Mouse (Mus musculus): ENCODE measurements around the gene Slc25a51. TPM values are rescaled to one million over a fixed set of nuclear protein-coding genes. Genes with fewer than 3 reads are reported as not detected.

Gene Slc25a51
- polyA plus RNA-seq, 1 experiment = 88.7 TPM

GRCm38 (mm10) chr4:45448481-45448880, 39.9 kb upstream of the Slc25a51 start:
- 0 out of 2 replicates have a peak, but pooled peaks cover 5% of the 10 kb centered on the region for H3K4me1 ChIP-seq (replicated peaks; ENCODE audit: control insufficient read depth, insufficient read depth, low read length)

DNA sequence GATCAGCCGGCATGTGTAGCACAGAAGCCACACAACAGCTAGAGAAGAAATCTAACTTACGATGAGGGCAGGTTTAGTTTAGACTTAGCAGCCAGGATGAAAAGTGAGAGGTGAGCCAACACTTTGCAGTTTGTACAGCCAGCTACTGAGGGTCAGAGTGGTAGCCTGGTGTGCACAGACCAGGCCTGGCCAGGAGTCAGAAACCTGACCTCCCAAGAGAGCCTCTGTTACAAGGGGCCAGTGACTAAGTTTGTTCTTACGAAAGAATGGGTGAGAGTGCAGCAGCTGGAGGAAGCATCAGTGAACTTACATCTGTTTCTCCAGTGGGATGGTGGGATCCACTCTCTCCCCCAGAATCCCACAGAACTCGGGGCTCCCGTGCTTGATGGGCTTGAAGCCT, 38.6 kb upstream of the Slc25a51 start:
- Histone ChIP-seq H3K4me1 (replicated peaks; ENCODE audit: control insufficient read depth, insufficient read depth, low read length) (no peaks in the 10 kb centered on the region), H3K27me3 (ENCODE audit: control insufficient read depth, insufficient read depth, low read length) (no peaks in the 10 kb centered on the region), H3K27ac (ENCODE audit: control insufficient read depth, insufficient read depth, low read length) (no peak overlapping the region), H3K4me3 (ENCODE audit: control insufficient read depth, insufficient read depth, low read length) (no peak overlapping the region), H3K36me3 (ENCODE audit: control insufficient read depth, insufficient read depth, low read length) (no peaks in the 10 kb centered on the region)
- TF ChIP-seq POLR2A (IDR thresholded peaks at IDR 0.05; ENCODE audit: control insufficient read depth, extremely low read depth, insufficient read depth, low read length, poor library complexity) (no peak), CTCF (IDR thresholded peaks at IDR 0.05; ENCODE audit: borderline replicate concordance, control insufficient read depth, extremely low read depth, insufficient read depth, low read length, poor library complexity) (no peak)
- WGBS = 95% methylated on average over 5 of the region's 5 CpGs
- no peak for DNase-seq

More at GRCm38 (mm10) chr4:45448481-45448880, 39.9 kb upstream of the Slc25a51 start:
- Histone ChIP-seq H3K27me3 (ENCODE audit: control insufficient read depth, insufficient read depth, low read length) (no peaks in the 10 kb centered on the region), H3K27ac (ENCODE audit: control insufficient read depth, insufficient read depth, low read length) (no peak overlapping the region), H3K4me3 (ENCODE audit: control insufficient read depth, insufficient read depth, low read length) (no peak overlapping the region), H3K36me3 (ENCODE audit: control insufficient read depth, insufficient read depth, low read length) (no peaks in the 10 kb centered on the region)
- DNase-seq = no peak
- TF ChIP-seq POLR2A (IDR thresholded peaks at IDR 0.05; ENCODE audit: control insufficient read depth, extremely low read depth, insufficient read depth, low read length, poor library complexity) (no peak), CTCF (IDR thresholded peaks at IDR 0.05; ENCODE audit: borderline replicate concordance, control insufficient read depth, extremely low read depth, insufficient read depth, low read length, poor library complexity) (no peak)
- WGBS = 67% methylated on average over 7 of the region's 7 CpGs

DNA sequence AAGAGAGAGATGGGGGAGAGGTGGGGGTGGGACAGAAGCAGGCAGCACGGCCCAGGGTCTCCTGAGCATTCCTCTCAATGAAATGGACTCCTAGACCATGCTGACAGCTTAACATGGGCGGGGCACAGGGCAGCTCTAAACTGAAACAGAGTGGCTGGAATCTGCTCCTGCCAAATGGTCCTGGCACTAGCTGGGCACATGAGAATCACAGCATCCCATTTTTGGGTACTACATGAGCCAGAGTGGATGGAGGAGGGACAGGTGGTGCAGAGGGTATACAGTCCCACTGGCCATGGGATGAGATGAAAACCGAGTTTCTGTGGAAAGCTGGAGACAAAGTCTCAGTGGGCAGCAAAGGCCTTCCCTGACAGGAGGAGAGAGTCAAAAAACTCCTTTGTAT, 36.7 kb upstream of the Slc25a51 start:
- H3K27me3 ChIP-seq (ENCODE audit: control insufficient read depth, insufficient read depth, low read length) = no peaks in the 10 kb centered on the region
- H3K27ac ChIP-seq (ENCODE audit: control insufficient read depth, insufficient read depth, low read length) = no peak overlapping the region
- no peak for TF ChIP-seq POLR2A (IDR thresholded peaks at IDR 0.05; ENCODE audit: control insufficient read depth, extremely low read depth, insufficient read depth, low read length, poor library complexity)
- no peak for TF ChIP-seq CTCF (IDR thresholded peaks at IDR 0.05; ENCODE audit: borderline replicate concordance, control insufficient read depth, extremely low read depth, insufficient read depth, low read length, poor library complexity)
- H3K4me1 ChIP-seq (replicated peaks; ENCODE audit: control insufficient read depth, insufficient read depth, low read length) = no peaks in the 10 kb centered on the region
- H3K4me3 ChIP-seq (ENCODE audit: control insufficient read depth, insufficient read depth, low read length) = no peak overlapping the region
- DNase-seq = no peak
- no peaks in the 10 kb centered on the region for H3K36me3 ChIP-seq (ENCODE audit: control insufficient read depth, insufficient read depth, low read length)
- WGBS = 84% methylated on average over 3 of the region's 3 CpGs

DNA sequence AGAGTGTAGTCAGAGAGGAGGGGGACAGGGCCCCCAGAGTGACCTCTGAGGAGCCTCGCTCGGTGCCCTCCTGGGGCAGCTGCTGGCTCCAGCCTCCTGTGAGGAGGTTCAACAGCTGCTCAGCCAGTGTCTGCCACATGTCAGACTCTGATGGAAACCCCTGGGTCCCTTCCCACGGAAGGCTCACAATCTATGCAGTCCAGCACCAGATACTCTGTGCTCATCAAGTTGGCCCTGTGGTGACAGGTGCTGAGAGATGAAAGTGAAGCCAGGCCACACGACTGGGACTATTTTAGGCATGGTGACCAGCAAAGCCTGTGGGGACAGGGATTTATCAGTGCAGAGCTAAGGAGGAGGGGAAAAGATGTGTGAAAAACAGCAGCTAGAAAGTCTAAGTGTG, 36.2 kb upstream of the Slc25a51 start:
- Histone ChIP-seq H3K4me3 (ENCODE audit: control insufficient read depth, insufficient read depth, low read length) (no peak overlapping the region), H3K27ac (ENCODE audit: control insufficient read depth, insufficient read depth, low read length) (no peak overlapping the region), H3K4me1 (replicated peaks; ENCODE audit: control insufficient read depth, insufficient read depth, low read length) (no peaks in the 10 kb centered on the region), H3K27me3 (ENCODE audit: control insufficient read depth, insufficient read depth, low read length) (no peaks in the 10 kb centered on the region), H3K36me3 (ENCODE audit: control insufficient read depth, insufficient read depth, low read length) (no peaks in the 10 kb centered on the region)
- no peak for DNase-seq
- TF ChIP-seq POLR2A (IDR thresholded peaks at IDR 0.05; ENCODE audit: control insufficient read depth, extremely low read depth, insufficient read depth, low read length, poor library complexity) (no peak), CTCF (IDR thresholded peaks at IDR 0.05; ENCODE audit: borderline replicate concordance, control insufficient read depth, extremely low read depth, insufficient read depth, low read length, poor library complexity) (no peak)
- 94% methylated on average over 4 of the region's 4 CpGs for WGBS

- Histone ChIP-seq H3K4me3 (ENCODE audit: control insufficient read depth, insufficient read depth, low read length) (no peak overlapping the region), H3K27ac (ENCODE audit: control insufficient read depth, insufficient read depth, low read length) (no peak overlapping the region), H3K4me1 (replicated peaks; ENCODE audit: control insufficient read depth, insufficient read depth, low read length) (no peaks in the 10 kb centered on the region), H3K36me3 (ENCODE audit: control insufficient read depth, insufficient read depth, low read length) (no peaks in the 10 kb centered on the region), H3K27me3 (ENCODE audit: control insufficient read depth, insufficient read depth, low read length) (no peaks in the 10 kb centered on the region)
- DNase-seq = no peak
- TF ChIP-seq POLR2A (IDR thresholded peaks at IDR 0.05; ENCODE audit: control insufficient read depth, extremely low read depth, insufficient read depth, low read length, poor library complexity) = no peak
- TF ChIP-seq CTCF (IDR thresholded peaks at IDR 0.05; ENCODE audit: borderline replicate concordance, control insufficient read depth, extremely low read depth, insufficient read depth, low read length, poor library complexity) = no peak
- WGBS = 93% methylated on average over 7 of the region's 7 CpGs
These were observed 35.1 kb upstream of the Slc25a51 start for GRCm38 (mm10) chr4:45443652-45444051.

DNA sequence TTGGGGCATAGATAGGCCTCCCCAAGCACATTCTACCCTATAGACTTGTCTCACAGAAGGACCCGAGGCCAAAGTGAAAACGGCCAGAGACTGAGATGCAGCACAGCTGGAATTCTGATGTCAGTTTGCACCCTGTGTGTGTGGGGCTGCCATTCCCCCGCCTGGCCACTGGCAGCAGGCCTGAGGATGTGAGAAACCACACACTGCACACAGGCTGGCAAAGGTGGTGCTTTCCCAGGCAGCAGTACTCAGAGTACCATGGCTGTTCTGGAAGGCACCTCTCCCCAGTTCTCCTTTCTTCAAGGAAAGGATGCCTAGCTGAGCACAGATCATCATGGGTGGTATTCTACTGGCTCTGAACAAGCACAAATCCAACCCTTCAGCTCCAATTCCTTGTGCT, 33.7 kb upstream of the Slc25a51 start:
- no peaks in the 10 kb centered on the region for H3K27me3 ChIP-seq (ENCODE audit: control insufficient read depth, insufficient read depth, low read length)
- no peak overlapping the region for H3K27ac ChIP-seq (ENCODE audit: control insufficient read depth, insufficient read depth, low read length)
- no peaks in the 10 kb centered on the region for H3K4me1 ChIP-seq (replicated peaks; ENCODE audit: control insufficient read depth, insufficient read depth, low read length)
- no peak for TF ChIP-seq POLR2A (IDR thresholded peaks at IDR 0.05; ENCODE audit: control insufficient read depth, extremely low read depth, insufficient read depth, low read length, poor library complexity)
- no peak for TF ChIP-seq CTCF (IDR thresholded peaks at IDR 0.05; ENCODE audit: borderline replicate concordance, control insufficient read depth, extremely low read depth, insufficient read depth, low read length, poor library complexity)
- no peak overlapping the region for H3K4me3 ChIP-seq (ENCODE audit: control insufficient read depth, insufficient read depth, low read length)
- DNase-seq = no peak
- H3K36me3 ChIP-seq (ENCODE audit: control insufficient read depth, insufficient read depth, low read length) = no peaks in the 10 kb centered on the region
- WGBS = 76% methylated on average over 3 of the region's 3 CpGs

- 86% methylated on average over 1 of the region's 1 CpGs for WGBS
- no peaks in the 10 kb centered on the region for H3K4me1 ChIP-seq (replicated peaks; ENCODE audit: control insufficient read depth, insufficient read depth, low read length)
- DNase-seq = no peak
- no peak overlapping the region for H3K27ac ChIP-seq (ENCODE audit: control insufficient read depth, insufficient read depth, low read length)
- H3K36me3 ChIP-seq (ENCODE audit: control insufficient read depth, insufficient read depth, low read length) = no peaks in the 10 kb centered on the region
- no peak overlapping the region for H3K4me3 ChIP-seq (ENCODE audit: control insufficient read depth, insufficient read depth, low read length)
- TF ChIP-seq CTCF (IDR thresholded peaks at IDR 0.05; ENCODE audit: borderline replicate concordance, control insufficient read depth, extremely low read depth, insufficient read depth, low read length, poor library complexity) = no peak
- no peak for TF ChIP-seq POLR2A (IDR thresholded peaks at IDR 0.05; ENCODE audit: control insufficient read depth, extremely low read depth, insufficient read depth, low read length, poor library complexity)
- H3K27me3 ChIP-seq (ENCODE audit: control insufficient read depth, insufficient read depth, low read length) = no peaks in the 10 kb centered on the region
These were observed 33.2 kb upstream of the Slc25a51 start for GRCm38 (mm10) chr4:45441778-45442177.
